Mouse (Mus musculus): ENCODE data around the gene Spata31d1b. TPM values are rescaled to one million over a fixed set of nuclear protein-coding genes. Genes with fewer than 3 reads are reported as not detected.
A peak's percentile ranks its signal among the peaks of the same experiment; 100 is the strongest.
"Not testable (repeated sequence)": the region's sequence is repeated elsewhere in the genome, so short reads cannot be mapped to it uniquely, and the experiment has no call there.

Spata31d1b gene
- polyA plus RNA-seq, 1 experiment from 2014 or later = not detected

DNA sequence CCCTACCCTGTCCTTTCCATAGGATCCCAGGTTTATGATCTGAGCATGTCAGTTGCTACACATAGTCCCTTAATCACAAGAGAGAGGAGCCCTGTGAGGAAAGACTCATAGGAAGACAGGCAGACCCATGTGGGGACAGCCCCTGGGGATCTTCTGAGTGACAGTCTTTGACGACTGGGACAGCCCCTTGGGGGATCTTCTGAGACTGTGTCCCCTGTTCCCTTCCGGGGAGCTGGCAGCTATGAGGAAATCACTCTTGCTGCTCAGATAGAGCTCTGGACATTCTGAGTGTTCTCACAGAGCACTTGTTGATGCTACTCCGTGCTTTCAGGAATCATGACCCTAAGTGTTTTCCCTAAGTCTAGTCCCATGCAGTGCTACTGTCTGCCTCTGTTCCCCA is 1.6 kb downstream of the Spata31d1b start:
- ATAC-seq (ENCODE audit: low FRiP score) (no peak), DNase-seq (ENCODE audit: low spot score) (no peak)
- Histone ChIP-seq H3K27ac (no peak overlapping the region), H3K4me2 (replicated peaks) (no peak overlapping the region), H3K36me3 (replicated peaks; ENCODE audit: control insufficient read depth, insufficient read depth) (no peaks in the 10 kb centered on the region), H3K27me3 (ENCODE audit: control insufficient read depth, insufficient read depth, low read length) (no peaks in the 10 kb centered on the region), H3K9ac (no peak overlapping the region), H3K4me1 (replicated peaks; ENCODE audit: control insufficient read depth, insufficient read depth, low read length) (no peaks in the 10 kb centered on the region), H3K4me3 (replicated peaks; ENCODE audit: low read length) (no peak overlapping the region), H3K9me3 (ENCODE audit: control insufficient read depth, low read length) (no peaks in the 10 kb centered on the region)
- WGBS = 41% methylated on average over 3 of the region's 3 CpGs

DNA sequence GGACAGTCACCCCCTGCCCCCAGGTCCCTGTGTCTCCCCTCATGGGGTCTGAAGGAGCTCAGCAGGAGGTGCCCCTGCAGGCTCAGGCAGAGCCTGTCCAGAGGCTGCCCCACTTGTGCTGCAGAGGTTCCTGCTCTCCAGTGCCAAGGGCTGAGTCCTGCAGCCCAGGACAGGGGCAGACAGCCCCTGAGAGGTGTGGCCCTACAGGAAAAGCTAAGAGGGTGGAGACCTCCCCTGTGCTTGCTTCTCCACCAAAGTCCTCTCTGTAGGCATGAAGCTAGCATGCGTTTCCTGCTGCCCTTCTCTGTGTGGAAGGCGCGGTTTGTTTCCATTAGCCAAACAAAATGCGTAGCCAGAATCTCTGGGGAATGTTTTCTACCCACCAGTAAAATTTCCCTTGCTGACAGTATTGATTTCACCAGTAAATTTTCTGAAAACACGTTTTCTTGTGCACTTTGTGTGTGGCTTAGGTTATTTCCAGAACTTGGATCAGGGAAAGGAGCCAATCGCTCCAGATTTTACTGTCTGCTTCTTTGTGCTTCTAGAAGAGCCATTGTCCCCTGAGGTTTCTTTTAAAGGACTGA is 6.9 kb downstream of the Spata31d1b start:
- H3K27ac ChIP-seq; H3K9ac ChIP-seq; H3K4me3 ChIP-seq (replicated peaks; ENCODE audit: low read length); H3K9me3 ChIP-seq (ENCODE audit: control insufficient read depth, low read length); H3K36me3 ChIP-seq (replicated peaks; ENCODE audit: control insufficient read depth, insufficient read depth); H3K4me1 ChIP-seq (replicated peaks; ENCODE audit: control insufficient read depth, insufficient read depth, low read length); H3K27me3 ChIP-seq (ENCODE audit: control insufficient read depth, insufficient read depth, low read length); H3K4me2 ChIP-seq (replicated peaks); ATAC-seq (ENCODE audit: low FRiP score): not testable (repeated sequence)
- 30% methylated on average over 6 of the region's 6 CpGs for WGBS
- peak; percentile 28 for DNase-seq (ENCODE audit: low spot score)

DNA sequence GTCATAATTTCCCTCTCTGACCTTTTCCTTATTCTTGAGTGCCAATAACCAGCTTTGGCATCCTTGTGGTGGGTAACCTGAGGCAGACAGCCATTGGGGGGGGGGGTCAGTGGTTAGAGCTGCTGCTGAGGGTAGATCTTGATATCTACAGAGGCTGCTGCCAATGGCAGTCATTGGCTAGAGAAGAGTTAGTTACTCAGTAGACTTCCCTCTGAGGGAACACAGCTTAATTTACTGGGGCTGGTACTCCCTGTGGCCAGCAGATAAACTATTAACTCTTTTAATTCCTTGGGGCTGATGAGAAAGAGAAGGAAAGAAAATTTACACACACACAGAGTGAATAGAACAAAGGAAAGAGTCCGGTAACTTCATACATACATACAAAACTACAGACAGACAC is 7.4 kb downstream of the Spata31d1b start:
- no peaks in the 10 kb centered on the region for H3K9me3 ChIP-seq (ENCODE audit: control insufficient read depth, low read length)
- H3K9ac ChIP-seq = no peak overlapping the region
- H3K27ac ChIP-seq = no peak overlapping the region
- no peaks in the 10 kb centered on the region; the same call in 1 of the 2 replicates for H3K4me1 ChIP-seq (replicated peaks; ENCODE audit: control insufficient read depth, insufficient read depth, low read length)
- WGBS = 76% methylated on average over 1 of the region's 1 CpGs
- no peak for ATAC-seq (ENCODE audit: low FRiP score)
- H3K27me3 ChIP-seq (ENCODE audit: control insufficient read depth, insufficient read depth, low read length) = no peaks in the 10 kb centered on the region
- no peak overlapping the region for H3K4me3 ChIP-seq (replicated peaks; ENCODE audit: low read length)
- no peaks in the 10 kb centered on the region for H3K36me3 ChIP-seq (replicated peaks; ENCODE audit: control insufficient read depth, insufficient read depth)
- DNase-seq (ENCODE audit: low spot score) = no peak
- H3K4me2 ChIP-seq (replicated peaks) = no peak overlapping the region

DNA sequence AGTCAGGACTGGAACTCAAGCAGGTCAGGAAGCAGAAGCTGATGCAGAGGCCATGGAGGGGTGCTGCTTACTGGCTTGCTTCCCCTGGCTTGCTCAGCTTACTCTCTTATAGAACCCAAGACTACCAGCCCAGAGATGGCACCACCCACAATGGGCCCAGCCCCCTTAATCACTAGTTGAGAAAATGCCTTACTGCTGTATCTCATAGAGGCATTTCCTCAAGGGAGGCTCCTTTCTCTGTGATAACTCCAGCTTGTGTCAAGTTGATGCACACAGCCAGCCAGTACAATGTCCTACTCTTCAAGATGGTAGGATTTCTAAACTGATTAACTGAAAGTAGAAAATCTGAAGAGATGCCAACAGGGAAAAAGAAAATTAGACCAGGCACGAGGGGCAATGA is 10.0 kb downstream of the Spata31d1b start:
- 90% methylated on average over 1 of the region's 1 CpGs for WGBS
- not testable (repeated sequence) for H3K9ac ChIP-seq; H3K27ac ChIP-seq; DNase-seq (ENCODE audit: low spot score); H3K4me3 ChIP-seq (replicated peaks; ENCODE audit: low read length); H3K4me1 ChIP-seq (replicated peaks; ENCODE audit: control insufficient read depth, insufficient read depth, low read length); H3K4me2 ChIP-seq (replicated peaks); H3K27me3 ChIP-seq (ENCODE audit: control insufficient read depth, insufficient read depth, low read length); H3K9me3 ChIP-seq (ENCODE audit: control insufficient read depth, low read length); H3K36me3 ChIP-seq (replicated peaks; ENCODE audit: control insufficient read depth, insufficient read depth); ATAC-seq (ENCODE audit: low FRiP score)

DNA sequence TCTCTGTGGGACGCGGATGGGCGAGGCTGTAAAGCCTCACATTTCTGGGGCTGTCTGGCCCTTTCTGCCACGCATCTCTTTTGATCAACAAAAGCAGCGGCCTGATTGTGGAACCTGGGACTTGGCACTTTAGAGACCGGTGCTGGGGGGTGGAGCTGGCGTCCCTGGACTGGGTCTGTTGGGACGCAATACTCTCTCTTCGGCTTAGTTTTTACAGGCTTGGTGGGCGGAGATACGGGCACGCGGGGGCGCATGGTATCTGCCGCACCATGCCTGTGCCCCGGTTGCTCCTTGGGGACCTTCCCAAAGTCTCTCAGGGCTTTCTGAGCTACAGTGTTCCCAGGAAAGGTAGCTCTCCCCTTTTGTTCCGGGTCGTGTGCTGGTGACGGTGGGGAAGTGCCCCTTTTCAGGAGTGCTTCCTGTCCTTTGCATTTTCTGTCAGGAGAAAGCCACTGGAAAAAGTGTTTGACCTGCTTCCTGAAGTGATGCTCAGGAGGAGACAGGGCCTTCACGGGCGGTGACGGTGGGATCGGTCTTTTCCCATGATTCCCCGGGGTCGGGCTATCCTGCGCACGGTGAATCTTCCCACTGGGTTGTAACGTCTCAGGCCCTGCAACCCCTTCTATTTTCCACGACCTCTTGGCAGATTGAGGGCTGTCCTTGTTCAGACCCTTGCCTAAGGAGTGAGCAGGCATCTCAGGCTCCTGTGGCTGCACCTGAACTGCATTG is 14.2 kb downstream of the Spata31d1b start:
- no peaks in the 10 kb centered on the region for H3K36me3 ChIP-seq (replicated peaks; ENCODE audit: control insufficient read depth, insufficient read depth)
- peak overlapping the region; percentile 31 for H3K4me2 ChIP-seq (replicated peaks)
- no peak overlapping the region for H3K4me3 ChIP-seq (replicated peaks; ENCODE audit: low read length)
- DNase-seq (ENCODE audit: low spot score) (no peak), ATAC-seq (ENCODE audit: low FRiP score) (no peak)
- no peak overlapping the region for H3K27ac ChIP-seq
- peak overlapping the region; percentile 12; the same call in 1 of the 2 replicates for H3K9ac ChIP-seq
- 35% methylated on average over 29 of the region's 29 CpGs for WGBS
- no peaks in the 10 kb centered on the region for H3K9me3 ChIP-seq (ENCODE audit: control insufficient read depth, low read length)
- no peaks in the 10 kb centered on the region for H3K27me3 ChIP-seq (ENCODE audit: control insufficient read depth, insufficient read depth, low read length)
- no peaks in the 10 kb centered on the region for H3K4me1 ChIP-seq (replicated peaks; ENCODE audit: control insufficient read depth, insufficient read depth, low read length)

DNA sequence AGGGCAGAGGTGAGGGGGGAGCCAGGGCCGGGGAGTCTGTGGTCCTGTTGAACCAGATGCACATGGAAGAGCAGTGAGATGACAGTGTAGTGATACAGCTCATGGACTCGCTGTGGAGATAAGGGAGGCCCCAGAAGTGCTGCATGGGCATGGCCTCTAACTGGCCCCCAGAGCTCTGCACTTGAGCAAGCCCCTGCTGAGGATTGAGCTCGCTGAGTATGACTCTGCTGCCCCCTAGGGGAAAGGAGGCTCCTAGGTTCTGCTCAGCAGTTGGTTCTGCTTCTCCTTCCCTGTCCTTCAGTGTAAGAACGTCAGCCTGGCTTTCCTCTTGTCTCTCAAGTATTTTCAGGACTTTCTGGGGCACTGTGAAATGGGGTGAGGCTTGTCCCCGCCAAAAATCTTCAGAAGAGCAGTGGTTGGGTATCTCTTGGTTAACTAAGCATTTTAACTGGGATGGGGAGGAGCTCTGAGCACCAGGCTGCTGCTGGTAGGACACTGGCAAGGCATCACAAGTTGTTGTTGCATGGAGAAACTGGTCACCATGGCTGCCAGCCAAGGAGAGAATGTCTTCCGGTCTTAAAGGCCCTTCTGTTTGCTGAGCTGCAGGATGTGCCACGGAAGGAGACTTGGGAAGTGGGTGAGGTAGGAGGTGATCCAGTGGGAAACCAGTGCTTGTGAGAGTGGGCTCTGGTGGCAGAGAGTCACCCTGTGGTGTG is 16.5 kb downstream of the Spata31d1b start:
- ATAC-seq (ENCODE audit: low FRiP score) = peak; percentile 77; the same call in 1 of the 2 replicates

DNA sequence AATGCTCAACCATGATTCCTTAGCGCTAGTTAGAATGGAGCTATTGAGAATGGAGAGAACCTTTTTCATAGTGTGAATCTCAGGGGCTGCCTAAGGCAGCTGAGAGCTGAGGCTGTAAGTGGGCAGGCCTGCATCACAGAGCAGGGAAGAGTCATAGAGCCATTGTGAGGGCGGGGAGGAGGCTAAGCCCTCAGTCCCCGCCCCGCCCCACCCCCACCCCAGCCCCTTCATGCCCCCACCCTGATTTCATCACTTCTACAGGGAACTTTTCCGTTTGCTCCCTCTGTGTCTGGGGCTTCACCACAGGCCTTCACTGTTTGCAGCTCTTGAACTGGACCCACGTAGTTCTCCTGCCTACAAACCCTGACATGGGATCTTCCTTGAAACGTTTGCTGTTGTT is 19.6 kb downstream of the Spata31d1b start, which contains the start of gene Spata31d1d:
Spata31d1d (minus strand) TSS at position 101 of the 400 bp plus-strand sequence.
- Histone ChIP-seq H3K4me3 (replicated peaks; ENCODE audit: low read length) (no peak within 1 kb of the TSS), H3K36me3 (replicated peaks; ENCODE audit: control insufficient read depth, insufficient read depth) (no peaks in the 10 kb centered on the region), H3K27ac (no peak within 1 kb of the TSS), H3K9me3 (ENCODE audit: control insufficient read depth, low read length) (no peaks in the 10 kb centered on the region), H3K9ac (no peak within 1 kb of the TSS), H3K4me1 (replicated peaks; ENCODE audit: control insufficient read depth, insufficient read depth, low read length) (no peaks in the 10 kb centered on the region), H3K27me3 (ENCODE audit: control insufficient read depth, insufficient read depth, low read length) (no peaks in the 10 kb centered on the region), H3K4me2 (replicated peaks) (no peak within 1 kb of the TSS)
- 44% methylated on average over 6 of the region's 7 CpGs for WGBS
- DNase-seq (ENCODE audit: low spot score) (no peak), ATAC-seq (ENCODE audit: low FRiP score) (no peak)

More for the DNA sequence above, 16.5 kb downstream of the Spata31d1b start:
- Histone ChIP-seq H3K4me1 (replicated peaks; ENCODE audit: control insufficient read depth, insufficient read depth, low read length) (no peaks in the 10 kb centered on the region), H3K27ac (no peak overlapping the region), H3K36me3 (replicated peaks; ENCODE audit: control insufficient read depth, insufficient read depth) (no peaks in the 10 kb centered on the region), H3K4me3 (replicated peaks; ENCODE audit: low read length) (no peak overlapping the region), H3K4me2 (replicated peaks) (no peak overlapping the region), H3K27me3 (ENCODE audit: control insufficient read depth, insufficient read depth, low read length) (no peaks in the 10 kb centered on the region), H3K9me3 (ENCODE audit: control insufficient read depth, low read length) (no peaks in the 10 kb centered on the region), H3K9ac (no peak overlapping the region)
- WGBS = 25% methylated on average over 7 of the region's 7 CpGs
- peak; percentile 86 for DNase-seq (ENCODE audit: low spot score)

DNA sequence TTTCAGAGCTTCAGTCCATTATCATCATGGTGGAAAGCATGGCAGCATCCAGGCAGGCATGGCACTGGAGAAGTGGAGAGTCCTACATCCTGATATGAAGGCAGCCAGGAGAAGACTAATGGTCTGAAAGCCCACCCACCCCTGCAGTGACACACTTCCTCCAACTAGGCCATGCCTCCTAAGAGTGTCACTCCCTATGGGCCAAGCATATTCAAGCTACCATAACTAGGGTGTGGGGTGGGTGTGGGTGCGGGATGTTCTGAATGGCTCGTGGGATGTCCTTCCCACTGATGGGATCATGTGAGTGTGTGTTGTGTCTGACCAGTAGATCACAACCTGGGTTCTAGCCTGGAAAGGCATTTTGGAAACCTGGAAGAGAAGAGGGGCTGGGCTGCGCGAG is 21.9 kb downstream of the Spata31d1b start:
- no peak for ATAC-seq (ENCODE audit: low FRiP score)
- Histone ChIP-seq H3K27me3 (ENCODE audit: control insufficient read depth, insufficient read depth, low read length) (no peaks in the 10 kb centered on the region), H3K4me1 (replicated peaks; ENCODE audit: control insufficient read depth, insufficient read depth, low read length) (no peaks in the 10 kb centered on the region), H3K27ac (no peak overlapping the region), H3K4me3 (replicated peaks; ENCODE audit: low read length) (no peak overlapping the region), H3K9me3 (ENCODE audit: control insufficient read depth, low read length) (no peaks in the 10 kb centered on the region), H3K36me3 (replicated peaks; ENCODE audit: control insufficient read depth, insufficient read depth) (no peaks in the 10 kb centered on the region), H3K9ac (no peak overlapping the region), H3K4me2 (replicated peaks) (no peak overlapping the region)
- DNase-seq (ENCODE audit: low spot score) = no peak
- WGBS = 77% methylated on average over 2 of the region's 4 CpGs

DNA sequence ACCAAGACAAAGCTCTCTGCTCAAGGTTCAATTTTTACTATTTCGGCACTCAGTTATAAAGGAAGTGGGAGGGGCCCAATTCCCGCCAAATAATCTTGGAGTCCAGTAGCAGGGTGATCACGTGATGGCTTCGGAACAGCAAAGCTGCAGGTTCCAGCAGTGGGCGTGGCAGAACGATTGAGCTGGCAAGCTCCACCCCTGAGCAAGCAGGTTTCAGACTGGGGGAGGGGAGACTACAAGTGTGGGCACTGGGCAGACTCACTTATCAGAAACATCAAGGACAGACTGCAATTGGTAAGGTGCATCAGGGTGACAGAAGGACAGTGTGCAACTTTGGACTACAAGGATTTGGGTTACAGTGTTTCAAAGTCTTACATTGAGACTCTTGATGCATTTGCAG is 22.3 kb downstream of the Spata31d1b start:
- ATAC-seq (ENCODE audit: low FRiP score); H3K4me1 ChIP-seq (replicated peaks; ENCODE audit: control insufficient read depth, insufficient read depth, low read length); H3K36me3 ChIP-seq (replicated peaks; ENCODE audit: control insufficient read depth, insufficient read depth); H3K27ac ChIP-seq; H3K9me3 ChIP-seq (ENCODE audit: control insufficient read depth, low read length); H3K9ac ChIP-seq; DNase-seq (ENCODE audit: low spot score); H3K4me2 ChIP-seq (replicated peaks); H3K4me3 ChIP-seq (replicated peaks; ENCODE audit: low read length); H3K27me3 ChIP-seq (ENCODE audit: control insufficient read depth, insufficient read depth, low read length): not testable (repeated sequence)
- WGBS = 44% methylated on average over 6 of the region's 6 CpGs

All from hindbrain, embryonic 14.5 days (tissue).